Mouse (Mus musculus) kidney, postnatal 0 days (tissue): Measurements from ENCODE around the gene Gabrb3. TPM values are rescaled to one million over a fixed set of nuclear protein-coding genes. Genes with fewer than 3 reads are reported as not detected.

Source experiments
- ATAC-seq: fragments of 200-750 bp; cut with Nextera tagmentation; replicated peaks from 2 replicates; pipeline ENCODE4 v1.8.0; 2017; ENCODE audit warnings: low read depth, moderate number of reproducible peaks, moderate TSS enrichment, moderate library complexity; ENCODE audit not compliant: low FRiP score
- DNase-seq: peaks from one replicate; pipeline ENCODE4 v3.0.0-alpha.2; 2016; ENCODE audit warnings: low spot score
- H3K27ac ChIP-seq: fragments of 300-500 bp; sonication (generic); 2 replicates; pipeline ENCODE4 v1.5.1; 2014; ENCODE audit warnings: mild to moderate bottlenecking
- H3K27me3 ChIP-seq: fragments of 300-500 bp; sonication (generic); 2 replicates; pipeline ENCODE4 v1.6.1; 2014; ENCODE audit warnings: low read length, mixed read lengths; ENCODE audit not compliant: insufficient read depth
- H3K36me3 ChIP-seq: fragments of 300-500 bp; sonication (generic); 2 replicates; pipeline ENCODE4 v1.6.1; 2014; ENCODE audit warnings: low read length, mixed read lengths; ENCODE audit not compliant: insufficient read depth
- H3K4me1 ChIP-seq: fragments of 300-500 bp; sonication (generic); replicated peaks from 2 replicates; pipeline ENCODE4 v1.6.1; 2014; ENCODE audit warnings: antibody characterized with exemption, low read length, mixed read lengths; ENCODE audit not compliant: insufficient read depth
- H3K4me2 ChIP-seq: fragments of 300-500 bp; sonication (generic); 2 replicates; pipeline ENCODE4 v1.6.1; 2014; ENCODE audit warnings: mild to moderate bottlenecking, low read length, moderate library complexity, mixed read lengths
- H3K4me3 ChIP-seq: fragments of 300-500 bp; sonication (generic); replicated peaks from 2 replicates; pipeline ENCODE4 v1.5.1; 2014; ENCODE audit warnings: low read depth, low read length
- H3K9ac ChIP-seq: fragments of 300-500 bp; sonication (generic); 2 replicates; pipeline ENCODE4 v1.6.1; 2014; ENCODE audit warnings: low read depth, low read length
- H3K9me3 ChIP-seq: fragments of 300-500 bp; sonication (generic); replicated peaks from 2 replicates; pipeline ENCODE4 v1.6.1; 2016; ENCODE audit warnings: low read length, inconsistent platforms, mixed read lengths
- CTCF ChIP-seq: IDR thresholded peaks from 2 replicates; pipeline ENCODE4 v1.5.1; 2016; ENCODE audit warnings: antibody characterized with exemption, low read depth, mild to moderate bottlenecking, moderate library complexity
- WGBS: fragments of 180-500 bp; shearing (Covaris S2); extraction: QIAGEN DNeasy Blood & Tissue Kit; methylation state at CpG from one replicate; pipeline ENCODE4 v1.1.7; 2014; 5-methylcytosine and 5-hydroxymethylcytosine counted together
- polyA plus RNA-seq: library from polyadenylated mRNA; unstranded; fragments of >200 nt; fragmentation: Nextera tagmentation; extraction: Ambion mirVana; gene quantifications from 2 replicates; pipeline ENCODE4 v1.2.1, GENCODE M21; 2015

The Gabrb3 gene
- polyA plus RNA-seq, 1 experiment from 2014 or later: 0.47 TPM

DNA sequence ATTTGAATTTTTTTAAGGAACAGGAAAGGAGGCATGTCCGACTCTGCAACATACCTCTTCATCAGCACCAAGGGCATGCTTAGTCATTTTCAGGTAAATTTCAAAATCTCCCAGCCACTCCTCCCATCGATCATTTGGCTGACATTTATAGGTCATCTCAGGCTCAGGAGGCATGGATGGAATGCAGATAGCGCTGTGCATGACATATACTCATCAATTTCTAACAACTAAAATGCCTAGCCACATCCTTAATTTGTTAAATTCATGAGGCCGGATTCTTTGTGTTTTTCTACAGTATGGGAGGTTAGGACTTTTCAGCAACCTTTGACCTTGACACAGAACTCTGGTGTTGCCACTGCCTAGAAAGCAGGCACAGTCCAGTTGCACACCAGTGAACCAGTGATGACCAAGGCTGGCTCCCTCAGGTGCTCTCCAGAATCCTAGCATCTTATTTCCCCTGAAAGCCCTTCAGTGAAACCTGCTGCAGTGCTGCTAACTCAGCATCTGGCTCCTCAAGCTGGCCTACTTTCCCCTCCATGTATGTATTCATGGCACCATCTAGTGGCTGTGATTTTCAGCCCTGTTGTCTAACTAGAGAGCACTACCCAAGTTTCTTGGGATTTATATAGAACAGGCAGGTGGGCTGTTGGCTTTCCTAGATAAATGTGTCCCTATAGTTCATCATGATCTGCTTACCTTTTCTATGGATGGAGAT is 54.5 kb downstream of the Gabrb3 start:
- TF ChIP-seq CTCF: peak; percentile 76
- WGBS: 74% methylated on average over 4 of the region's 4 CpGs
- Histone ChIP-seq H3K9ac (no peak overlapping the region), H3K27me3 (no peaks in the 10 kb centered on the region), H3K9me3 (no peaks in the 10 kb centered on the region), H3K27ac (no peak overlapping the region), H3K4me2 (no peak overlapping the region), H3K4me1 (no peaks in the 10 kb centered on the region), H3K36me3 (no peaks in the 10 kb centered on the region), H3K4me3 (no peak overlapping the region)
- DNase-seq: peak; percentile 76
- ATAC-seq: peak; percentile 61; the same call in 1 of the 2 replicates

DNA sequence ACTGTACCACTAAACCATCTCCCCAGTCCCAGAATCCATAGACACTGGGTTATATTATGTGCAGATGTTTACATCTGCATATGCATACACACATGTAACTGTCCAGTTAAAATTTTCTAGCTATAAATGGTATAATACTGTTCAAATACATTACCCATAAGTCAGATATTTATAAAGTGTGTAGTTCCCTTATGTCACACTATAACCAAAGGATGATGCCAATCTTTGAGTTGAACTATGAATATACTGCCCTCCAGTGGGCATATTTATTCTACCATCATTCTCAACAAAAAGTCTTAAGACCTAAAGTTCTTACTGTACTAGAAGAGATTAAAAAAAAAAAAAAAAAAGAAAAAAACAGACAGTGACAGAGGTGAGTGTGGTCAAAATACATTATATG is 63.4 kb downstream of the Gabrb3 start:
- no peaks in the 10 kb centered on the region for H3K9me3 ChIP-seq
- no peaks in the 10 kb centered on the region for H3K4me1 ChIP-seq
- H3K27me3 ChIP-seq: no peaks in the 10 kb centered on the region
- H3K4me2 ChIP-seq: no peak overlapping the region
- peak; percentile 51 for TF ChIP-seq CTCF
- no peak overlapping the region for H3K27ac ChIP-seq
- DNase-seq (peak; percentile 26), ATAC-seq (no peak)
- no peak overlapping the region for H3K4me3 ChIP-seq
- no peak overlapping the region for H3K9ac ChIP-seq
- H3K36me3 ChIP-seq: no peaks in the 10 kb centered on the region

DNA sequence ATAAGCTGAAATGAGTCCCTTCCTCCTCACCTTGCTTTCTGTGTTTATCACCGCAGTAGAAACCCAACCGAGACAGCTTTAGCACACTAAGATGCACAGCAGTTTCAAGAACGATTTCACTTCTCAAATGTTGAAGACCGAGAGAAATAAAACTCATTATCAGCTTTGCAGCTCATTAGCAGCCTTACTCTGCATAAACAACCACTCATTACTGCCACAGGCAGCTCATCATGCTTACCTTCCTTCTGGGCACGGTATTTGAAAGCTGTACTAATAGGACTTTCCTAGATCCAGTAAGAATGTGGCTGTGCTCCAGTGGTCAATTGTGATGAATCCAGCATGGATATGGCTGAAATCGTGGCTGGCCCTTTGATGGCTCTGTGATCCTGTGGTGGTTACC is 67.4 kb downstream of the Gabrb3 start:
- no peak overlapping the region for H3K4me3 ChIP-seq
- H3K4me1 ChIP-seq: no peaks in the 10 kb centered on the region
- H3K9ac ChIP-seq: no peak overlapping the region
- 68% methylated on average over 6 of the region's 6 CpGs for WGBS
- H3K4me2 ChIP-seq: no peak overlapping the region
- H3K36me3 ChIP-seq: no peaks in the 10 kb centered on the region
- no peaks in the 10 kb centered on the region for H3K27me3 ChIP-seq
- no peaks in the 10 kb centered on the region for H3K9me3 ChIP-seq
- no peak for DNase-seq
- no peak overlapping the region for H3K27ac ChIP-seq
- ATAC-seq: no peak
- TF ChIP-seq CTCF: no peak

DNA sequence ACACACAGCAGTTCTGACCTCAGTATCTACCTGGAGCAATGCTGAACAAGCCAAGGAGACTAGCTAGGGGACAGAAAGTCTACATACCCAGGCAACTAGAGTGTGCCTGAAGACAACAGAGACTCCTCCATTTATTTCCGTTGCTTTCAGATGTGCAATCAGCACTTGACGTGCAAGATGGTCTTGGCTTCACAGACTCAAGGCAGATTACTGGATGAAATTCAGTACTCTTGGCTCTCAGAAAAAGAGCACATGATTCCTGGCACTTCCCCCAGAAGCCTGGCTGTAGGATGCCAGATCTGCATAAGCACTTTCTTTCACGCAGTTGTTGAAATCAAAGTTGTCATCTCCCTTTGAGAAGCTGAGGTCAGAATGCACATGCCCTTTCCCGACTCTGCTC is 72.3 kb downstream of the Gabrb3 start:
- Histone ChIP-seq H3K27ac (no peak overlapping the region), H3K9me3 (no peaks in the 10 kb centered on the region), H3K9ac (no peak overlapping the region), H3K4me2 (no peak overlapping the region), H3K4me1 (no peaks in the 10 kb centered on the region), H3K36me3 (no peaks in the 10 kb centered on the region), H3K27me3 (no peaks in the 10 kb centered on the region), H3K4me3 (no peak overlapping the region)
- ATAC-seq (no peak), DNase-seq (no peak)
- TF ChIP-seq CTCF: no peak
- WGBS: 80% methylated on average over 4 of the region's 4 CpGs

DNA sequence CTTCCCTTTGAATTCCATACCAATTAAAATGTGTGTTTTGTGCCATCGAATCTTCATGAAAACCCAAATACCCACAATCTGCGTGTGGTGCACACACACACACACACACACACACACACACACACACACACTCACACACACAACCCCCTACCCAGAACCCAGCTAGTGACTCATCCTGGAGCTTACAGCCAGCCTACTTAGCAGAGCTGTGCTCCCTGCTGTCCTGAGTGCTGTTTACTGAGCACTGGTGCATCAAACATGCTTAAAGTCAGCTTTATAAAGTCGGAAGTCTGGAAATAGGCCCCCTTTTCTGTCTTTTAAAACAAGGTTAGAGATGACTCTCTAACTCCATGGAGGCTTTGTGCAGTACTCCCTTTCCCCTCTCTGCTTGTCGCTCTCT is 83.3 kb downstream of the Gabrb3 start:
- H3K9me3 ChIP-seq: no peaks in the 10 kb centered on the region
- no peak for TF ChIP-seq CTCF
- 0 out of 2 replicates have a peak, but pooled peaks cover 2% of the 10 kb centered on the region for H3K27me3 ChIP-seq
- no peak for DNase-seq
- no peak overlapping the region for H3K4me3 ChIP-seq
- WGBS: 80% methylated on average over 4 of the region's 4 CpGs
- no peaks in the 10 kb centered on the region for H3K36me3 ChIP-seq
- H3K4me1 ChIP-seq: no peaks in the 10 kb centered on the region
- no peak overlapping the region for H3K9ac ChIP-seq
- H3K4me2 ChIP-seq: no peak overlapping the region
- no peak overlapping the region for H3K27ac ChIP-seq
- no peak for ATAC-seq

DNA sequence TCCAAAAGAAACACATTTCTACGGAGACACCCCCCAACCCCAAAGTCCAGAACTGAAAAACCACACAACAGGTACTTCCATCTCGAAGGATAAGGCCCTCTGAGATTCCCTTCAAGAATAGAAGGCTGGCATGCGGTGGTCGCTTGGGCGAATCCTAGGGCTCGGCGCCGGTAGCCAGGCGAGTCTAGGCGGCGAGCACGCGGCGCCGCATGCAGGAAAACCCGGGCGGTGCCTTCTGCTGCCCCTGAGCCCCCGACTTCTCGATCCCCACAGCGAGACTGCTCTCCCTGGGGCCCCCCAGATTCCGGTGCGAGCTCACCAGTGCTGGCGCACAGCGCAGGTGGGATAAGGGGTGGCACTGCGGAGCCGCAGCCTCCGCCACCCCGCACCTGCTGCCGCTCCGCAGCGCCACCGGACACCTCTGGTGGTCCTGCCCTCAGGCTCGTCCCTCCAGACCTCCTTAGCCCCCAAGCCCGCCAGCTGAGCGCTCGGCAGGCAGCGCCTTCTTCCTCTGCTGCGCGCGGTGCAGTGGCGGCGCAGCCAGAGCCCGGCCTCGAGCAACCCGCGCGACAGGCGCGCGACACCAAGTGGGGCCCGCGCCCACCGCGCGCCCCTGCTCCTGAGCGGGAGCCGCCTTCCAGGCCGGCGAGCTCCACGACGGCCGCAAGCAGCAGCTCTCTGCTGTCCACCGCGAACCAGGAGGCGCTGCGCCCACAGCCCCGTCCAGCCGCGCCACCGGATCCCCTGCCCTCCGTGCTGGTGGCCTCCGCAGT is 89.6 kb downstream of the Gabrb3 start:
- TF ChIP-seq CTCF: no peak
- Histone ChIP-seq H3K4me3 (peak overlapping the region; percentile 24), H3K9ac (no peak overlapping the region), H3K4me1 (no peaks in the 10 kb centered on the region; the same call in 1 of the 2 replicates), H3K27me3 (peaks cover 33% of the 10 kb centered on the region), H3K9me3 (no peaks in the 10 kb centered on the region), H3K4me2 (peak overlapping the region; percentile 52), H3K27ac (no peak overlapping the region), H3K36me3 (no peaks in the 10 kb centered on the region)
- ATAC-seq: peak; percentile 57
- 4% methylated on average over 38 of the region's 72 CpGs for WGBS
- peak; percentile 2 for DNase-seq
